Mouse (Mus musculus): ENCODE measurements at regions not wholly inside any gene's neighbourhood (a gene's known extent, or its start where the extent isn't known, plus 50 kb on each side); places are given as distances from the start of the nearest gene placed in this dataset.

- peak overlapping the region; percentile 41 for H3K4me3 ChIP-seq
- no peaks in the 10 kb centered on the region for H3K36me3 ChIP-seq
- peak; percentile 78 for ATAC-seq (replicated peaks; ENCODE audit: insufficient number of reproducible peaks, insufficient read depth, low FRiP score, low read depth)
- no peaks in the 10 kb centered on the region for H3K4me1 ChIP-seq (replicated peaks)
- 31% methylated on average over 20 of the region's 20 CpGs for WGBS
- no peaks in the 10 kb centered on the region for H3K27me3 ChIP-seq
- H3K9me3 ChIP-seq (replicated peaks), result no peaks in the 10 kb centered on the region
- no peak overlapping the region for H3K9ac ChIP-seq
- peak overlapping the region; percentile 58 for H3K4me2 ChIP-seq
- no peak overlapping the region for H3K27ac ChIP-seq
Measured at GRCm38 (mm10) chr3:121104571-121105407, 66.7 kb downstream of the Rwdd3 start.

GRCm38 (mm10) chr3:121102871-121103270 is 68.6 kb downstream of the Rwdd3 start:
- H3K9me3 ChIP-seq (replicated peaks), result no peaks in the 10 kb centered on the region
- no peaks in the 10 kb centered on the region for H3K27me3 ChIP-seq
- no peak for ATAC-seq (replicated peaks; ENCODE audit: insufficient number of reproducible peaks, insufficient read depth, low FRiP score, low read depth)
- no peak overlapping the region for H3K4me2 ChIP-seq
- H3K4me3 ChIP-seq, result no peak overlapping the region
- no peak overlapping the region for H3K27ac ChIP-seq
- no peaks in the 10 kb centered on the region for H3K4me1 ChIP-seq (replicated peaks)
- no peaks in the 10 kb centered on the region for H3K36me3 ChIP-seq
- H3K9ac ChIP-seq, result no peak overlapping the region
- WGBS, result 65% methylated on average over 11 of the region's 11 CpGs

GRCm38 (mm10) chr3:121102120-121102519 is 69.4 kb downstream of the Rwdd3 start:
- no peak overlapping the region for H3K4me3 ChIP-seq
- ATAC-seq (replicated peaks; ENCODE audit: insufficient number of reproducible peaks, insufficient read depth, low FRiP score, low read depth), result no peak
- H3K4me2 ChIP-seq, result no peak overlapping the region
- H3K36me3 ChIP-seq, result no peaks in the 10 kb centered on the region
- H3K27me3 ChIP-seq, result no peaks in the 10 kb centered on the region
- no peaks in the 10 kb centered on the region for H3K4me1 ChIP-seq (replicated peaks)
- no peaks in the 10 kb centered on the region for H3K9me3 ChIP-seq (replicated peaks)
- no peak overlapping the region for H3K9ac ChIP-seq
- H3K27ac ChIP-seq, result no peak overlapping the region
- 77% methylated on average over 1 of the region's 1 CpGs for WGBS

- Histone ChIP-seq H3K9ac (no peak overlapping the region), H3K4me2 (no peak overlapping the region), H3K4me1 (replicated peaks) (no peaks in the 10 kb centered on the region), H3K27me3 (no peaks in the 10 kb centered on the region), H3K27ac (no peak overlapping the region), H3K9me3 (replicated peaks) (no peaks in the 10 kb centered on the region), H3K36me3 (no peaks in the 10 kb centered on the region), H3K4me3 (no peak overlapping the region)
- 75% methylated on average over 8 of the region's 8 CpGs for WGBS
- ATAC-seq (replicated peaks; ENCODE audit: insufficient number of reproducible peaks, insufficient read depth, low FRiP score, low read depth), result no peak
Measured at GRCm38 (mm10) chr3:121100211-121100860, 71.2 kb downstream of the Rwdd3 start.

- 26% methylated on average over 6 of the region's 6 CpGs for WGBS
- H3K36me3 ChIP-seq, result no peaks in the 10 kb centered on the region
- H3K27ac ChIP-seq, result no peak overlapping the region
- H3K4me3 ChIP-seq, result no peak overlapping the region
- no peaks in the 10 kb centered on the region for H3K9me3 ChIP-seq (replicated peaks)
- ATAC-seq (replicated peaks; ENCODE audit: insufficient number of reproducible peaks, insufficient read depth, low FRiP score, low read depth), result no peak
- H3K4me2 ChIP-seq, result no peak overlapping the region
- no peaks in the 10 kb centered on the region for H3K4me1 ChIP-seq (replicated peaks)
- H3K27me3 ChIP-seq, result no peaks in the 10 kb centered on the region
- H3K9ac ChIP-seq, result no peak overlapping the region
Measured at GRCm38 (mm10) chr3:121093509-121093908, 78.0 kb downstream of the Rwdd3 start.

- Histone ChIP-seq H3K4me2 (no peak overlapping the region), H3K9me3 (replicated peaks) (no peaks in the 10 kb centered on the region), H3K4me3 (no peak overlapping the region), H3K9ac (no peak overlapping the region), H3K36me3 (no peaks in the 10 kb centered on the region), H3K4me1 (replicated peaks) (no peaks in the 10 kb centered on the region), H3K27me3 (no peaks in the 10 kb centered on the region), H3K27ac (no peak overlapping the region)
- WGBS, result 71% methylated on average over 5 of the region's 5 CpGs
- no peak for ATAC-seq (replicated peaks; ENCODE audit: insufficient number of reproducible peaks, insufficient read depth, low FRiP score, low read depth)
Measured at GRCm38 (mm10) chr3:121088724-121089123, 82.8 kb downstream of the Rwdd3 start.

- H3K9ac ChIP-seq, result no peak overlapping the region
- H3K36me3 ChIP-seq, result no peaks in the 10 kb centered on the region
- WGBS, result 67% methylated on average over 5 of the region's 5 CpGs
- H3K4me1 ChIP-seq (replicated peaks), result no peaks in the 10 kb centered on the region
- no peak overlapping the region for H3K27ac ChIP-seq
- no peaks in the 10 kb centered on the region for H3K27me3 ChIP-seq
- no peak for ATAC-seq (replicated peaks; ENCODE audit: insufficient number of reproducible peaks, insufficient read depth, low FRiP score, low read depth)
- H3K4me2 ChIP-seq, result no peak overlapping the region
- H3K9me3 ChIP-seq (replicated peaks), result no peaks in the 10 kb centered on the region
- H3K4me3 ChIP-seq, result no peak overlapping the region
Measured at GRCm38 (mm10) chr3:121068676-121069075, 102.8 kb downstream of the Rwdd3 start.

GRCm38 (mm10) chr3:121035904-121036549 is 135.5 kb downstream of the Rwdd3 start:
- ATAC-seq (replicated peaks; ENCODE audit: insufficient number of reproducible peaks, insufficient read depth, low FRiP score, low read depth), result no peak

GRCm38 (mm10) chr3:121025546-121026157 is 145.8 kb downstream of the Rwdd3 start:
- H3K9ac ChIP-seq, result no peak overlapping the region
- 54% methylated on average over 9 of the region's 9 CpGs for WGBS
- H3K9me3 ChIP-seq (replicated peaks), result no peaks in the 10 kb centered on the region
- H3K4me1 ChIP-seq (replicated peaks), result no peaks in the 10 kb centered on the region
- no peak overlapping the region for H3K27ac ChIP-seq
- no peak overlapping the region for H3K4me3 ChIP-seq
- H3K27me3 ChIP-seq, result no peaks in the 10 kb centered on the region
- no peaks in the 10 kb centered on the region for H3K36me3 ChIP-seq
- no peak overlapping the region for H3K4me2 ChIP-seq
- ATAC-seq (replicated peaks; ENCODE audit: insufficient number of reproducible peaks, insufficient read depth, low FRiP score, low read depth), result no peak

More at GRCm38 (mm10) chr3:121035904-121036549, 135.5 kb downstream of the Rwdd3 start:
- Histone ChIP-seq H3K9ac (no peak overlapping the region), H3K9me3 (replicated peaks) (no peaks in the 10 kb centered on the region), H3K4me3 (no peak overlapping the region), H3K36me3 (no peaks in the 10 kb centered on the region), H3K4me2 (no peak overlapping the region), H3K27ac (no peak overlapping the region), H3K27me3 (no peaks in the 10 kb centered on the region), H3K4me1 (replicated peaks) (no peaks in the 10 kb centered on the region)
- 73% methylated on average over 9 of the region's 9 CpGs for WGBS

- ATAC-seq (replicated peaks; ENCODE audit: insufficient number of reproducible peaks, insufficient read depth, low FRiP score, low read depth), result no peak
- H3K9me3 ChIP-seq (replicated peaks), result no peaks in the 10 kb centered on the region
Measured at GRCm38 (mm10) chr3:121024810-121025209, 146.7 kb downstream of the Rwdd3 start.

GRCm38 (mm10) chr3:121021126-121021848 is 150.2 kb downstream of the Rwdd3 start:
- WGBS, result 68% methylated on average over 4 of the region's 4 CpGs

More at GRCm38 (mm10) chr3:121024810-121025209, 146.7 kb downstream of the Rwdd3 start:
- Histone ChIP-seq H3K27ac (no peak overlapping the region), H3K4me3 (no peak overlapping the region), H3K36me3 (no peaks in the 10 kb centered on the region), H3K4me1 (replicated peaks) (no peaks in the 10 kb centered on the region), H3K9ac (no peak overlapping the region), H3K4me2 (no peak overlapping the region), H3K27me3 (no peaks in the 10 kb centered on the region)
- 60% methylated on average over 8 of the region's 8 CpGs for WGBS

More at GRCm38 (mm10) chr3:121021126-121021848, 150.2 kb downstream of the Rwdd3 start:
- ATAC-seq (replicated peaks; ENCODE audit: insufficient number of reproducible peaks, insufficient read depth, low FRiP score, low read depth), result 0 out of 2 replicates have a peak, but pooled peaks have one; percentile 43
- Histone ChIP-seq H3K36me3 (no peaks in the 10 kb centered on the region), H3K4me3 (no peak overlapping the region), H3K4me1 (replicated peaks) (no peaks in the 10 kb centered on the region), H3K27ac (no peak overlapping the region), H3K9ac (no peak overlapping the region), H3K27me3 (no peaks in the 10 kb centered on the region), H3K4me2 (no peak overlapping the region), H3K9me3 (replicated peaks) (no peaks in the 10 kb centered on the region)

All from heart, embryonic 15.5 days (tissue).